ENCODE assay signal across 15 mouse cellular contexts in genomic region chr1:185343422-185343821, GRCm38 (mm10). TPM values are rescaled to one million over a fixed set of nuclear protein-coding genes. Genes with fewer than 3 reads are reported as not detected.
DNase-seq lines count a peak whose midpoint lies in the region; ATAC-seq and TF ChIP-seq lines count a peak whose summit lies in the region.
"Had no signal": no experiment of that assay in that cellular context is flagged by ENCODE, and none has a peak within 500 bp of the region (broad histone marks: within the 10 kb centered on the region; RNA-seq: fewer than 3 reads in every experiment).

No protein-coding gene starts in this region.

- WGBS in intestine, postnatal 0 days: 83% methylated on average over 8 of the region's 8 CpGs
- WGBS in intestine, embryonic 15.5 days: 88% methylated on average over 8 of the region's 8 CpGs
- WGBS in thymus, adult 2 months: 98% methylated on average over 8 of the region's 8 CpGs

- H3K27me3 ChIP-seq in intestine, postnatal 0 days (replicated peaks; ENCODE audit: control insufficient read depth, insufficient read depth, low read length): no peaks in the 10 kb centered on the region
- no peaks in the 10 kb centered on the region for H3K27me3 ChIP-seq in intestine, embryonic 15.5 days (replicated peaks)
- no peaks in the 10 kb centered on the region for H3K27me3 ChIP-seq in thymus, adult 2 months (ENCODE audit: control insufficient read depth, insufficient read depth, low read length)
- H3K27me3 ChIP-seq: hindbrain, embryonic 15.5 days; kidney, embryonic 15.5 days; limb, embryonic 12.5 days had no signal

- H3K36me3 ChIP-seq in intestine, postnatal 0 days (ENCODE audit: control insufficient read depth, insufficient read depth): peaks cover 79% of the 10 kb centered on the region
- H3K36me3 ChIP-seq in intestine, embryonic 15.5 days: peaks cover 27% of the 10 kb centered on the region
- no peaks in the 10 kb centered on the region for H3K36me3 ChIP-seq in thymus, adult 2 months (ENCODE audit: control insufficient read depth, insufficient read depth, low read length)

- H3K4me3 ChIP-seq in intestine, postnatal 0 days (ENCODE audit: low read depth, low read length): no peak overlapping the region
- no peak overlapping the region for H3K4me3 ChIP-seq in intestine, embryonic 15.5 days (replicated peaks)
- H3K4me3 ChIP-seq in thymus, adult 2 months (ENCODE audit: control insufficient read depth, insufficient read depth, low read length): no peak overlapping the region
- H3K4me3 ChIP-seq: hindbrain, embryonic 15.5 days; kidney, embryonic 15.5 days; limb, embryonic 12.5 days had no signal

- TF ChIP-seq POLR2A in thymus, adult 2 months (IDR thresholded peaks at IDR 0.05; ENCODE audit: control insufficient read depth, extremely low read depth, insufficient read depth, low read length, poor library complexity): no peak

- TF ChIP-seq CTCF in intestine, postnatal 0 days (IDR thresholded peaks at IDR 0.05; ENCODE audit: low read depth): peak; percentile 61
- TF ChIP-seq CTCF in thymus, adult 2 months (IDR thresholded peaks at IDR 0.05; ENCODE audit: borderline replicate concordance, control insufficient read depth, extremely low read depth, insufficient read depth, low read length, poor library complexity): peak; percentile 16; the same call in 1 of the 2 replicates

- DNase-seq in thymus, adult 2 months: no peak
- DNase-seq in thymus, postnatal 25 days: no peak
- DNase-seq in induced T-regulatory cell, adult 2 months (ENCODE audit: low read depth): peak; percentile 20
- no peak for DNase-seq in layer of hippocampus, adult 11-12 months (ENCODE audit: low spot score)
- DNase-seq: cerebellum, adult 9-11 months; lung, postnatal 14 days; right cerebral cortex, postnatal 14 days; thymus, postnatal 4 days had no signal

- no peak overlapping the region for H3K27ac ChIP-seq in intestine, postnatal 0 days (ENCODE audit: low read depth, low read length)
- H3K27ac ChIP-seq in intestine, embryonic 15.5 days: no peak overlapping the region
- H3K27ac ChIP-seq in thymus, adult 2 months (ENCODE audit: control insufficient read depth, insufficient read depth, low read length): no peak overlapping the region
- H3K27ac ChIP-seq: hindbrain, embryonic 15.5 days; kidney, embryonic 15.5 days; limb, embryonic 12.5 days had no signal

- no peaks in the 10 kb centered on the region; the same call in 1 of the 2 replicates for H3K4me1 ChIP-seq in intestine, postnatal 0 days (replicated peaks; ENCODE audit: control insufficient read depth, insufficient read depth, low read length)
- H3K4me1 ChIP-seq in intestine, embryonic 15.5 days (replicated peaks): no peaks in the 10 kb centered on the region
- no peaks in the 10 kb centered on the region for H3K4me1 ChIP-seq in thymus, adult 2 months (replicated peaks; ENCODE audit: control insufficient read depth, insufficient read depth, low read length)
- H3K4me1 ChIP-seq: hindbrain, embryonic 15.5 days; kidney, embryonic 15.5 days; limb, embryonic 12.5 days had no signal

- no peak overlapping the region for H3K9ac ChIP-seq in intestine, postnatal 0 days (ENCODE audit: low read depth, low read length)
- H3K9ac ChIP-seq in intestine, embryonic 15.5 days: no peak overlapping the region
- H3K9ac ChIP-seq: hindbrain, embryonic 15.5 days; kidney, embryonic 15.5 days; limb, embryonic 12.5 days had no signal

- no peak for ATAC-seq in intestine, postnatal 0 days
- ATAC-seq in intestine, embryonic 15.5 days: no peak
- no peak for ATAC-seq in activated CD4-positive, CD25-positive, alpha-beta regulatory T cell, adult 4 months

- H3K4me2 ChIP-seq in intestine, postnatal 0 days (replicated peaks; ENCODE audit: low read depth): no peak overlapping the region
- no peak overlapping the region for H3K4me2 ChIP-seq in intestine, embryonic 15.5 days (replicated peaks)
- H3K4me2 ChIP-seq: hindbrain, embryonic 15.5 days; kidney, embryonic 15.5 days; limb, embryonic 12.5 days had no signal

- no peaks in the 10 kb centered on the region for H3K9me3 ChIP-seq in intestine, postnatal 0 days (ENCODE audit: control insufficient read depth)
- no peaks in the 10 kb centered on the region for H3K9me3 ChIP-seq in intestine, embryonic 15.5 days
- H3K9me3 ChIP-seq: G1E; hindbrain, embryonic 15.5 days; kidney, embryonic 15.5 days; limb, embryonic 12.5 days had no signal

RNA-seq across cellular contexts. Expression of gene Bpnt1, which starts 11.5 kb away (rescaled TPM):
- polyA plus RNA-seq in intestine, postnatal 0 days (2015; fragmentation: Nextera tagmentation; extraction: Ambion mirVana): 302 and 311 TPM in 2 replicates
- 210 and 233 TPM in 2 replicates for polyA plus RNA-seq in intestine, embryonic 15.5 days (2015; fragmentation: Nextera tagmentation; extraction: Ambion mirVana)
- 14.0 and 19.6 TPM in 2 replicates for polyA plus RNA-seq in thymus, adult 2 months (2012; rRNA removed)
- 10 to 100 TPM; 15.7 to 16.7 TPM for polyA plus RNA-seq in activated CD4-positive, CD25-positive, alpha-beta regulatory T cell, adult 4 months (2017; shearing (Covaris generic))

RNA-seq across cellular contexts. Expression of gene Iars2, which starts 14.2 kb away (rescaled TPM):
- 64.1 and 64.9 TPM in 2 replicates for polyA plus RNA-seq in intestine, postnatal 0 days (2015; fragmentation: Nextera tagmentation; extraction: Ambion mirVana)
- 61.9 and 66.9 TPM in 2 replicates for polyA plus RNA-seq in intestine, embryonic 15.5 days (2015; fragmentation: Nextera tagmentation; extraction: Ambion mirVana)
- 22.7 and 28.4 TPM in 2 replicates for polyA plus RNA-seq in thymus, adult 2 months (2012; rRNA removed)
- polyA plus RNA-seq in activated CD4-positive, CD25-positive, alpha-beta regulatory T cell, adult 4 months (2017; shearing (Covaris generic)): 10 to 100 TPM in 1 of 2 experiments, 1 to 10 TPM in 1; 8.7 to 12.1 TPM

RNA-seq across cellular contexts. Expression of gene Eprs, which starts 19.4 kb away (rescaled TPM):
- 43.2 and 48.1 TPM in 2 replicates for polyA plus RNA-seq in intestine, postnatal 0 days (2015; fragmentation: Nextera tagmentation; extraction: Ambion mirVana)
- polyA plus RNA-seq in intestine, embryonic 15.5 days (2015; fragmentation: Nextera tagmentation; extraction: Ambion mirVana): 161 and 164 TPM in 2 replicates
- polyA plus RNA-seq in thymus, adult 2 months (2012; rRNA removed): 11.0 and 13.4 TPM in 2 replicates
- polyA plus RNA-seq in activated CD4-positive, CD25-positive, alpha-beta regulatory T cell, adult 4 months (2017; shearing (Covaris generic)): 10 to 100 TPM; 86.2 to 95.6 TPM

Comparison
In these comparisons a context has a peak if more than half of its experiments do, and no peak if none do; other contexts are left out.
1. RNA of gene Bpnt1, which starts 11.5 kb away (polyA plus RNA-seq): 302 to 311 TPM in intestine, postnatal 0 days and 210 to 233 TPM in intestine, embryonic 15.5 days; 15.7 to 16.7 TPM in activated CD4-positive, CD25-positive, alpha-beta regulatory T cell, adult 4 months and 14.0 to 19.6 TPM in thymus, adult 2 months; every median in the first group is over 10 times any median in the second.